ENCODE assay signal across 9 mouse cellular contexts in the genomic region with DNA sequence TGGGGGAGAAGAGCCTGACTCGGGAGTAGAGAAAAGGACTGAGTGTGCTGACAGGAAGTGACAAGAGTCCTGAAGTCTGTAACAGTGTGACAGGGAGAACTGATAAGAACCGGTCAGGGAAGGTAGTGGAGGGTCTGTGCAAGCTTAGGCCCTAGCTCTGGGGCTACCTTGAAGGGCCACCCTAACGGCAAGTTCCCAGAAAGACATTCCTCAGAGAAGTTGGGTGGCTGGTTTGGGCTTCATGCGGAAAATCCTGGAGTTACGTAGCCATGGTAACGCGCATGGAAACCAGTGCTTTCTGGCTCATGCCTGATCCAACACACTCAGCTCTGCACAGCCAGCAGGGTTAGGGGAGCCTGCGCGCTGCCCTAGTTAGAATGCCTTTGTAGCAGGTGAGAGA. TPM values are rescaled to one million over a fixed set of nuclear protein-coding genes. Genes with fewer than 3 reads are reported as not detected.
DNase-seq lines count a peak whose midpoint lies in the region; ATAC-seq and TF ChIP-seq lines count a peak whose summit lies in the region.
"Had no signal": no experiment of that assay in that cellular context is flagged by ENCODE, and none has a peak within 500 bp of the region (broad histone marks: within the 10 kb centered on the region; RNA-seq: fewer than 3 reads in every experiment).

A gene (plus strand): TSS at position 291 of the 400 bp plus-strand sequence.

- H3K27ac ChIP-seq in forebrain, embryonic 10.5 days = peak within 1 kb of the TSS; percentile 40; the same call in 1 of the 2 replicates
- peak within 1 kb of the TSS; percentile 74 for H3K27ac ChIP-seq in hindbrain, postnatal 0 days
- H3K27ac ChIP-seq: heart, adult 2 months had no signal

- no peak for TF ChIP-seq CTCF in G1E (IDR thresholded peaks at IDR 0.05; ENCODE audit: low read depth, low read length)
- no peak for TF ChIP-seq CTCF in hindbrain, postnatal 0 days (IDR thresholded peaks at IDR 0.05; ENCODE audit: low read depth)

- no peaks in the 10 kb centered on the region for H3K9me3 ChIP-seq in G1E (replicated peaks)
- no peaks in the 10 kb centered on the region for H3K9me3 ChIP-seq in forebrain, embryonic 10.5 days
- H3K9me3 ChIP-seq in hindbrain, postnatal 0 days (ENCODE audit: low read length) = no peaks in the 10 kb centered on the region

- H3K4me2 ChIP-seq in hindbrain, postnatal 0 days (ENCODE audit: low read depth, low read length) = peak within 1 kb of the TSS; percentile 34

- peak within 1 kb of the TSS; percentile 25; the same call in 1 of the 2 replicates for H3K4me3 ChIP-seq in G1E (ENCODE audit: low read depth, low read length)
- no peak within 1 kb of the TSS for H3K4me3 ChIP-seq in forebrain, embryonic 10.5 days
- H3K4me3 ChIP-seq in hindbrain, postnatal 0 days (ENCODE audit: low read length) = no peak within 1 kb of the TSS
- H3K4me3 ChIP-seq: heart, adult 2 months had no signal

- peak; percentile 74 for ATAC-seq in G1E (ENCODE audit: extremely low read depth, insufficient number of reproducible peaks, low FRiP score, poor library complexity, severe bottlenecking)
- ATAC-seq in hindbrain, postnatal 0 days = peak; percentile 92

- peak; percentile 50 for DNase-seq in G1E (ENCODE audit: low spot score)
- peak; percentile 32 for DNase-seq in adrenal gland, adult 2 months
- peak; percentile 43 for DNase-seq in forebrain, embryonic 10.5 days (ENCODE audit: extremely low spot score, low spot score)
- DNase-seq in hindbrain, postnatal 0 days (ENCODE audit: low spot score) = peak; percentile 90
- DNase-seq in left cerebral cortex, adult 18-20 months (ENCODE audit: low spot score in 2 of 2) = peak; percentile 55 to 56
- peak; percentile 30 for DNase-seq in lung, postnatal 36 days
- peak; percentile 62 to 64 for DNase-seq in right cerebral cortex, adult 2 months (ENCODE audit: low spot score in 2 of 2)
- DNase-seq in testis, postnatal 14 days (ENCODE audit: low spot score) = no peak

- peaks cover 56% of the 10 kb centered on the region for H3K4me1 ChIP-seq in G1E (ENCODE audit: insufficient read depth, low read depth, low read length)
- H3K4me1 ChIP-seq in forebrain, embryonic 10.5 days = peaks cover 16% of the 10 kb centered on the region
- H3K4me1 ChIP-seq in hindbrain, postnatal 0 days (ENCODE audit: insufficient read depth, low read length) = peaks cover 8% of the 10 kb centered on the region; the same call in 1 of the 2 replicates

- peaks cover 17% of the 10 kb centered on the region; the same call in 1 of the 2 replicates for H3K27me3 ChIP-seq in G1E (ENCODE audit: insufficient read depth, low read length)
- H3K27me3 ChIP-seq in forebrain, embryonic 10.5 days (ENCODE audit: poor library complexity, severe bottlenecking) = peaks cover 8% of the 10 kb centered on the region
- no peaks in the 10 kb centered on the region for H3K27me3 ChIP-seq in hindbrain, postnatal 0 days (ENCODE audit: insufficient read depth, low read length)

- H3K9ac ChIP-seq in hindbrain, postnatal 0 days (replicated peaks; ENCODE audit: low read length) = 0 out of 2 replicates have a peak within 1 kb of the TSS, but pooled peaks have one; percentile 14

- 58% methylated on average over 9 of the region's 9 CpGs for WGBS in forebrain, embryonic 10.5 days
- WGBS in hindbrain, postnatal 0 days = 18% methylated on average over 9 of the region's 9 CpGs

- H3K36me3 ChIP-seq in G1E (replicated peaks) = no peaks in the 10 kb centered on the region
- no peaks in the 10 kb centered on the region for H3K36me3 ChIP-seq in forebrain, embryonic 10.5 days (replicated peaks)
- H3K36me3 ChIP-seq in hindbrain, postnatal 0 days (ENCODE audit: insufficient read depth, low read length) = no peaks in the 10 kb centered on the region

RNA-seq across cellular contexts. Expression of the gene that starts here (rescaled TPM):
- total RNA-seq in G1E (2014; fragmentation: Nextera tagmentation) (1.4 TPM in 1 of 2 replicates, not detected in the other), G1E (2017) (1.7 and 3.0 TPM in 2 replicates)
- 2.5 and 3.9 TPM in 2 replicates for polyA plus RNA-seq in G1E (2012)
- total RNA-seq in adrenal gland, adult 2 months (2021) = 10 to 100 TPM; 13.1 to 19.2 TPM
- polyA plus RNA-seq in adrenal gland, adult 2 months (2012; rRNA removed) = 57.6 and 60.8 TPM in 2 replicates
- polyA plus RNA-seq in forebrain, embryonic 10.5 days (2016; fragmentation: Nextera tagmentation; extraction: Ambion mirVana) = 0.20 and 0.29 TPM in 2 replicates
- 2.1 and 9.1 TPM in 2 replicates for total RNA-seq in hindbrain, postnatal 0 days (2014; rRNA removed)
- 6.6 and 8.2 TPM in 2 replicates for polyA plus RNA-seq in hindbrain, postnatal 0 days (2015; fragmentation: Nextera tagmentation; extraction: Ambion mirVana)
- under 1 TPM; 0.63 to 0.81 TPM for total RNA-seq in left cerebral cortex, adult 18-20 months (2021)

Comparison
In these comparisons a context has a peak if more than half of its experiments do, and no peak if none do; other contexts are left out.
1. Peak in DNase-seq and H3K27ac ChIP-seq in forebrain, embryonic 10.5 days; RNA of the gene not detected or under 1 TPM.
2. Peak in DNase-seq in left cerebral cortex, adult 18-20 months; RNA of the gene not detected or under 1 TPM.